Mouse (Mus musculus) left cerebral cortex, adult 2 months (tissue): ENCODE measurements at regions not wholly inside any gene's neighbourhood (a gene's known extent, or its start where the extent isn't known, plus 50 kb on each side); places are given as distances from the start of the nearest gene placed in this dataset.

Experiments used
- DNase-seq, 2 experiments: peaks; one replicate each; pipeline ENCODE4 v3.0.0; 2021 to 2022; ENCODE audit warnings: low spot score in 2 of 2, mixed read lengths in 1 of 2; ENCODE audit errors: extremely low spot score in 1 of 2
- H3K27ac ChIP-seq: fragments of 200-600 bp; 2 replicates; pipeline ENCODE4 v1.8.1; 2022
- H3K4me3 ChIP-seq: fragments of 200-600 bp; 2 replicates; pipeline ENCODE4 v1.8.1; 2022
- CTCF ChIP-seq: fragments of 200-600 bp; IDR thresholded peaks from 2 replicates; pipeline ENCODE4 v1.8.1; 2022; ENCODE audit warnings: antibody characterized with exemption, mild to moderate bottlenecking, moderate library complexity
- intact Hi-C: fragments of 180-260 bp; cut with DNase I; formaldehyde crosslinking; loops from one replicate; pipeline ENCODE4 v1.15.1; 2025

DNA sequence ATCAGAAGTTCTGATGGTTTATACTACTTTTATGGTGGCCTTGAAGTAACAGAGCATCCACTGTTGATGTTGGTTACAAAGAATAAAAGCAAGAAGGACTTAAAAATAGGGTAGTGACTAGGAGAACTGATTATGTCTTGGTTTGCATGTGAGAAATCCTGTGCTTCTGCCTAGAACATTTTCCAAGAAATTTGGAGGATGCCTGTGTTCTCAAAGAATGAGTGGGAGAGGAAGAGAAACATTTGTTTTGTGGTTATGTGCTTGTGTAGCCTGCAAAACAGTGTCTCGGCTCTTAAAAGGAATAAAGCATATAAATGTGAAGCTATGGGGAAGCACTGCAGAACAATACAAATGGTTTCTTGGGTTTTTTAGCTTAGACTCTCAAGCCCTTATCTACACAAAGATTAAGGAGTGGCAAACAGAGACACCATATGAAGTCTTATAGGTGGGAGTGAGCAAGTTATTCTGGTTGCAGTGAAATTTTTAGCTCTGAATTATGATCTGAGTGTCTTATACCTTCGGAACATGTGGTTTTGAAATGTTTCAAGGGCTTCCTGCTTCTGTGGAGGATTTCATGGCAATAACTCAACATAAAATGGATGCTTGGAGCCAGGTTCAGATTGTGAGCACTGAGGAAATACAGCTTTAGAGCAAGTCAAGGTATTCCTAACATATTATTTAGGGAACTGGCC lies 372.1 kb upstream of the Man1a start:
- H3K4me3 ChIP-seq, result no peak overlapping the region
- peak overlapping the region; percentile 75 for H3K27ac ChIP-seq
- DNase-seq, result no peak
- TF ChIP-seq CTCF, result no peak
- intact Hi-C loops, result loop anchor here (1.0 to 5.0 kb wide), 3 partner anchors 68 to 408 kb away; no protein-coding TSS in a partner anchor

DNA sequence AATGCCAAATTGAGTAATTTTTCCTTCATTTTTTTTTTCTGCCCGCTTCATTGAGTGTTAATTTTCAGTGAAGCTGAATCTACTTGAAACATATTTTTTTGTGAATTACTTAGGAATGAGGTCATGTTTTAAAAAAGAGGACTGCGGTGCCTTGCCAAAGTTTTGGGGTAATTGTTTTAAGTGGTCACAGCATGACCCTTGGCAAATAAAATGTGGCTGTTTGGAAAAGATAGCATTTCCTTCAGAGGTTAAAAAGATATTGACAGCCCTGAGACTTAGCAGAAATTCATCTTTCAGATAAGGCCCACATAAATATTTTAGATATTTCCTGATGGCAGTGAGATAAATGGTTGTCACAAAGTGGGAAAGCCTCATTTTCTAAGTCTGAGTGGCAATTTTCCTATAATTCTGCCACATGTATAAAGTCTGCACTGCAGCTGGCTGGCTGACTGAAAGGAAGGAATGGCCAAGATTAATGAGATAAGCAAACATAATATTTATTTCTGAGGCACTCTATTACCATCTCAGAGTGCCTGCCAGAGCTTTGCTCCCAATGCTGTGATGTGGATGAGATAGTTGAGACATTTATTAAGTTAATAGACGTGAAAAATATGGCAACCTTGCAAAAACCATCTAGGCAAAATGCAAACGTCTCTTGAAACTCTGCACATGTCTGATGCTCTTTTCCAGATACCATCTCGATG lies 327.0 kb upstream of the Man1a start:
- DNase-seq, result no peak
- Histone ChIP-seq H3K27ac (no peak overlapping the region), H3K4me3 (no peak overlapping the region)
- TF ChIP-seq CTCF, result no peak
- intact Hi-C loops, result no loop called here

DNA sequence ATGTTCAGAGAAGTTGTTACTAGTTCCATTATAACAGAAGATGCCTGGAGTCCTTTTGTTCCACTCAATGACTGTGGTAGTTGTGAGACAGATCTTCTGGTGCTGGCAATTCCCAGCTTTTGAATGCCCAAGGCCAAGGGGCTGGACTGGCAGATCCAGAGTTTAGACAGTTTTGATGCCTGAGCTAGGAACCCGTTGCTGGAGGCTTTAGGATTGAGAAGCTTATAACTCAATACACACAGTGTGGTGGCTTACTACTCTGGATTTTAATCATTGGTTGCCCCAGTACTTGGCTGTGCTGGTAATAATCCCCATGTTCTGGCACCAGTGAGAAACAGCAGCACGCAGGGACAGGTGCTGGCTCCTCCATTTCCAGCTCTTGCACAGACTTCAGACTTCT lies 307.3 kb upstream of the Man1a start:
- TF ChIP-seq CTCF, result no peak
- intact Hi-C loops, result no loop called here
- H3K27ac ChIP-seq, result no peak overlapping the region
- DNase-seq, result no peak
- H3K4me3 ChIP-seq, result no peak overlapping the region

DNA sequence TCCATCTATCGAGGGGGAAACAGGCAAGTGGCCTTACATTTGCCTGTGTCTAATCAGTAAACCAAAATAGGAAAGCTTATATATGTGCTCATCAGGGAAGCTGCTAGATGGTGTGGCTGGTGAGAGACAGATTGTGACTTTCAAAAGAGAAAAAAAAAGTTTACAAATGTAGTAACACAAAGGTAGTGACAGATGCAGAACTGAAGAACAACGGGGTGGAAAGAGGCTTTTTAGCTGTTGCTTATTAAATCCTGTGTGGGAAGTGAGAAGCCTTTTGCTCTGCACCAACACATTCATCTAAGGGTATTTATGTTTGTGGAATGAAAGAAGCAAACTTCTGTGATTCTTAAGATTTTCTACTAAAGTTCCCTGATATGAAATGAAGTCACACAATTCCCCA lies 305.1 kb upstream of the Man1a start:
- no peak for DNase-seq

GRCm38 (mm10) chr10:54369158-54369557 lies 292.7 kb upstream of the Man1a start:
- no peak for DNase-seq
- Histone ChIP-seq H3K27ac (no peak overlapping the region), H3K4me3 (no peak overlapping the region)
- intact Hi-C loops, result no loop called here
- no peak for TF ChIP-seq CTCF

More for the DNA sequence above, 305.1 kb upstream of the Man1a start:
- Histone ChIP-seq H3K4me3 (no peak overlapping the region), H3K27ac (no peak overlapping the region)
- no peak for TF ChIP-seq CTCF
- intact Hi-C loops, result loop anchor here (2.0 kb wide), 1 partner anchor 67 kb away; no protein-coding TSS in a partner anchor

DNA sequence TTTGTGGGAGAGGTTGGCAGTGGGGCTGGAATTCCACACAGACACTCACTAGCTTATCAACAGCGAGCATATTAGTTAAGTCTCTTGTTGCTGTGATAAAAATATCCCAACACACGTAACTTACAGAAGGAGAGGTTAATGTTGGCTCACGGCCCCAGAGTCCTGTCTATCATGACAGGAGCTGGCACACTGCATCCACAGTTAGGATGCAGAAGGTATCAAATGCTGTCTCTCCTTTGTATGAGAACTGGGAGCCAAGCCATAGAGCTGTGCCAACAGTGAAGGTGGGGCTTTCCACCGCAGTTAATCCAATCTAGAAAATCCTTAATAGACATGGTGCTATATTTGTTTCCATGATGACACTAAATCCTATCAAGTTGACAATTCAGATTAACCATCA lies 288.9 kb upstream of the Man1a start:
- no peak overlapping the region for H3K27ac ChIP-seq
- no peak for TF ChIP-seq CTCF
- no peak overlapping the region for H3K4me3 ChIP-seq
- intact Hi-C loops, result no loop called here
- DNase-seq, result no peak

DNA sequence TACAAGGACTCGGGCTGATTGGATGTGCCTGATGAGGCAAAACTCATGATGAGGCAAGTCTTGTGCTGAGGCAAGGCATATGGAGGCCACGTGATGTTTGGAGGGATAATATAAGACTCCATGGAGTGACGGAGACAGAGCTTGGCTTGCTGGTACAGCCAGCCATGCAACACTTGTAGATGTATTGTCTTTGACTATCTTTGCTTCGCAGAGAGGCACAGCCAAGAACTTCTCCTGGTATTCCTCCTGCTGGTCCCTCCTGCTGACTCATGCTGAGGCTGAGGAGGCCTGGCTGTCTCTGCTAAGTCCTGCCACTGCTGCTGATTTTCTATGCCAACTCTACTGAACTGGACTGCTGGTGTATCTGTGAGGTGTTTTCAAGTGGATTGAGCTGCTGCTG lies 260.8 kb upstream of the Man1a start:
- Histone ChIP-seq H3K4me3 (no peak overlapping the region), H3K27ac (no peak overlapping the region)
- intact Hi-C loops, result no loop called here
- TF ChIP-seq CTCF, result no peak
- no peak for DNase-seq
